Mouse (Mus musculus) MN1 (cell line): ENCODE measurements around the gene Tctex1d4.

ENCODE experiments used
- DNase-seq: peaks from one replicate; pipeline ENCODE4 v3.0.0-alpha.2; 2016; ENCODE audit warnings: low spot score

Tctex1d4 gene

GRCm38 (mm10) chr4:117126675-117127290 is at the start of gene Tctex1d4:
Gene Tctex1d4, plus strand, starts transcription at chr4:117126794.
- DNase-seq, result no peak

- no peak for DNase-seq
Observed at GRCm38 (mm10) chr4:117087948-117088640, 38.5 kb upstream of the Tctex1d4 start.

GRCm38 (mm10) chr4:117090586-117090985 is 36.0 kb upstream of the Tctex1d4 start:
- no peak for DNase-seq

GRCm38 (mm10) chr4:117094626-117095361 is 31.8 kb upstream of the Tctex1d4 start:
- DNase-seq, result no peak

DNA sequence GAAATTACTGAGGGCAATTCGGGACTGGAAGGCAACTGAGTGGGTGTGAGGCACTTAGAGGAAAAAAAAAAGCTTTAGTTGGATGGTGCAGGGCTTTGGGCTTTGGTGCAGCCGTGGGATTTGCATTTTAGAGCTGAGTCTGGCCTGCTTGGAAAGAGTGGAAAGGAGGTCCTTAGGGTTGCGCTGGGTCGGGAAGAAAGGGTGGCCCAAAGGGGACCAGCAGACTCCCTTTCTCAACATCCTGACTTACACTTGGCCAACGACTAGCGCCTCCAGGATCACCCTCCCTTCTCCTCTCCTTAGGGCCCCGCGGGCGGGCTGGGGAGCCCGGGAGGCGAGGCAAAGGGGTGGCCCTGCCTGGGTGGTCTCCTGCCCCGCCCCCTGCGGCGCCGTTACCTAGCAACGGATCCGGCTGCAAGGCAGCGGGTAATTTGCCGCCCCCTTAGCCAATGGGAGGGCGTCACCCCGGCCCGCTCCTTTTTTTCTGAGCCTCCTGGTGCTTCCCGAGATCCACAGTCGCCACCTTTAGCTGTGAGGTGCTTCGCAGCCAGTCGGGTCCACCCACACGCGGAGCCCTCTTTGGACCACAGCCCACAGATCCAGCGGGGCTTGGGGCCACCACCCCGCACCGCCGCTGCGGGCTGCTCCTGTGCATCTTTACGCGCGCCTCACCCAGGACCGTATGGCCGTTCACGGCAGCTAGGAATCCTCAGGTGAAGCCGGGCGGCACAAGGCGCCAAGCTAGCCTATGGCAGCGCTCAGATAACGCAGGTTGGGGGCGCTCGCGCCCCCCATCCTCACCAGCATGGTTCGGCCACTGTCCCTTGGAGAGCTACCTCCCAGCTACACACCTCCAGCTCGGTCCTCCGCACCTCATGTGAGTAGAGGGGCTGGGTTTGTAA is 30.8 kb upstream of the Tctex1d4 start, which contains the start of gene Ptch2:
Gene Ptch2 (plus strand): TSS at position 525 of the 902 bp plus-strand sequence.
- peak; percentile 54 for DNase-seq

GRCm38 (mm10) chr4:117096666-117097065 is 29.9 kb upstream of the Tctex1d4 start:
- DNase-seq, result peak; percentile 29

DNA sequence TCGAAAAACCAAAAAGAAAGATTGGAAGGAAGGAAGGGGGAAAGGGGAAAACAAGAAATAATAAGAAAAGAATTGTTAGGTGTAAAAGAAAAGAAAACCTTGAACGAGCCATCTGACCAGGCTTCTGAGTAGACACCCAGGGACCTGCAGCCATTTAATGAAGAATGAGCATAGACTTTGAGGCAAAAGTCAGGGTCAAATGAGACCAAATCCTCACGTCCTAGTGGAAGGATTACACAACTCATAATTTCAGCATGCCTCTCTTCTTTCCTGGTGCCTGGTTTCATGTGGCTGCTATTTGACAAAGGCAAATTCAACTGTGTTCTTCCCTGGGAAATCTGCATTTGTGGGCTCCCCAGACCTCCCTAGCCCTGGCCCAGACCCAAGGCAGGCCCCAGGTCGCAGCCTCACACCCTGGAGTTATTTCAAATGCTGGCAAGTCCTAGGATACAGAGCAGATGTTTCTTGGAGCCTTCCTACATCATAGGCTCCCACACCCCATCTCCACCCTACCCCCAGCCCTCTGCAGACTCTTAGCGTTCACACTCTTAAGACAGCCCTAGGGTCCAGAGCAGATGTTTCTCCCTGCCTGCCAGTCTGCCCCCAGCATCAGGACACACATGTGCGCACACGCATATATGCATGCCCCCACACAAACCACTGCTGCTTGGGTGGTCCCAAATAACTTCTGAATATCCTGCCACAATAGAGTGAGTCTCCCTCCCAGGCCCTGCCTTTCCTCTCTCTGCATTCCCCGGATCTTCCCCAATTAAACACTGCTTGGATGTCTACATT is 28.4 kb upstream of the Tctex1d4 start:
- no peak for DNase-seq

- DNase-seq, result no peak
Observed at GRCm38 (mm10) chr4:117098764-117099036, 27.9 kb upstream of the Tctex1d4 start.

- DNase-seq, result no peak
Observed at GRCm38 (mm10) chr4:117100036-117100435, 26.6 kb upstream of the Tctex1d4 start.

GRCm38 (mm10) chr4:117101218-117101617 is 25.4 kb upstream of the Tctex1d4 start:
- DNase-seq, result peak; percentile 18

DNA sequence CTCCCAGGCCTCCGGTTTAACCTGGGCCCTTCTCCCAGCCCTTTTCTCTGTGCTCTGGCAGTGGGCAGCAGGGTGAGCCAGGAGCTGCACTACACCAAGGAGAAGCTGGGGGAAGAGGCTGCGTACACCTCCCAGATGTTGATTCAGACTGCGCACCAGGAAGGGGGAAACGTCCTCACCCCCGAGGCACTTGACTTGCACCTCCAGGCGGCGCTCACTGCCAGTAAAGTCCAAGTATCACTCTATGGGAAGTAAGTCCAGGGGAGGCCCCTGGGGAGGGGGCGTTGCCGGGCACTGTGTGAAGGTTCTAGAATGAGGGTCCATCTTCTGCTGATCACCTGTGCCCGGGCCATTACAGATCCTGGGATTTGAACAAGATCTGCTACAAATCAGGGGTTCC is 21.9 kb upstream of the Tctex1d4 start:
- no peak for DNase-seq

GRCm38 (mm10) chr4:117105127-117105526 is 21.5 kb upstream of the Tctex1d4 start:
- no peak for DNase-seq

DNA sequence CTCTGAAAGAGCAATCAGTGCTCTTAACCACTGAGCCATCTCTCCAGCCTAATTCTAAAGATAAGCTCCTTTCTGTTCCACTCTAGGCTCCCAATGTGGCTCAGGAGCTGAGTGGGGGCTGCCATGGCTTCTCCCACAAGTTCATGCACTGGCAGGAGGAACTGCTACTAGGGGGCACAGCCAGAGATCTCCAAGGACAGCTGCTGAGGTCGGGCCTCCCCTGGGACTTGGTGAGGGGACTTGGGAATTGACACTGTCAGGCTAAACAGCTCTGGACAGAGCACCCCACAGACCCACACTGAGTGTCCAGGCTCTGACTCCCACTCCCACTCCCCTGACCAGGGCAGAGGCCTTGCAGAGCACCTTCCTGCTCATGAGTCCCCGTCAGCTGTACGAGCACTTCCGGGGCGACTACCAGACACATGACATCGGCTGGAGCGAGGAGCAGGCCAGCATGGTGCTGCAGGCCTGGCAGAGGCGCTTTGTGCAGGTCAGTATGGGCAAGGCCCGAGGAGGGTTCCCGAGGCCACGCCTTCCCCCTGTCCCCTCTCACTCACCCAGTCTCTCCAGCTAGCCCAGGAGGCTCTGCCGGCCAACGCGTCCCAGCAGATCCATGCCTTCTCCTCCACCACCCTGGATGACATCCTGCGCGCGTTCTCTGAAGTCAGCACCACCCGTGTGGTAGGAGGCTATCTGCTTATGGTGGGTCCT is 18.6 kb upstream of the Tctex1d4 start:
- DNase-seq, result no peak

GRCm38 (mm10) chr4:117108524-117108849 is 18.1 kb upstream of the Tctex1d4 start:
- no peak for DNase-seq

DNA sequence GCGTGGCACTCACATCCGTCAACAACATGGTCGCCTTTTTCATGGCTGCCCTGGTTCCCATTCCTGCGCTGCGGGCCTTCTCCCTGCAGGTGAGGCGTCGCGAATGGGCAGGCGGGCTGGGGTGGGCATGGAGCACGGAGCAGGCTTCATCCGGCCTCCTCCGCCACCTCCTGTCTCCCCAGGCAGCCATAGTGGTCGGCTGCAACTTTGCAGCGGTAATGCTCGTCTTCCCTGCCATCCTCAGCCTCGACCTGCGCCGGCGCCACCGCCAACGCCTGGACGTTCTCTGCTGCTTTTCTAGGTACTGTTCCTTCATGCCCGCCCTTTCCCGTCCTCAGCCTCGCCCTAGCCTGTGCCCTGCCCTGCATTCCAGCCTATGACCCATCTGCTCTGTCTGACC is 17.3 kb upstream of the Tctex1d4 start:
- DNase-seq, result no peak

DNA sequence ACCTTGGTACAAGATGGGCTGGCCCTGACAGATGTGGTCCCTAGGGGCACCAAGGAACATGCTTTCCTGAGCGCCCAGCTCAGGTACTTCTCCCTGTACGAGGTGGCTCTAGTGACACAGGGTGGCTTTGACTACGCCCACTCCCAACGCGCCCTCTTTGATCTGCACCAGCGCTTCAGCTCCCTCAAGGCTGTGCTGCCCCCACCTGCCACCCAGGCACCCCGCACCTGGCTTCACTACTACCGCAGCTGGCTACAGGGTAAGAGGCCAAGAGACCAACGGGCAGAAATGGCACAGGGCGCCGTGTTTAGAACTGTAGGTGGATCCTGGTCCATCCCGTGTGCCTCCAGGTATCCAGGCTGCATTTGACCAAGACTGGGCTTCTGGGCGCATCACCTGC is 16.3 kb upstream of the Tctex1d4 start:
- DNase-seq, result no peak

DNA sequence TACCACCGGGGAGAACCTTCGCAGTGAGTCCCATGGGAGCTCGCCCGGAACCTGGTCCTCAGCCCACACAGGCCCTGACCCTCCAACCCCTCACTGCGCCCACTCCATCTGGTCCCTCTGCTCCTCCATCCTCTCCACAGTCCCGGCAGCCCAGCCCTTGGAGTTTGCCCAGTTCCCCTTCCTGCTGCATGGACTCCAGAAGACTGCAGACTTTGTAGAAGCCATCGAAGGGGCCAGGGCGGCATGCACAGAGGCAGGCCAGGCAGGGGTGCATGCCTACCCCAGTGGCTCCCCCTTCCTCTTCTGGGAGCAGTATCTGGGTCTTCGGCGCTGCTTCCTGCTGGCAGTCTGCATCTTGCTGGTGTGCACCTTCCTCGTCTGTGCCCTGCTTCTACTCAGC is 15.6 kb upstream of the Tctex1d4 start:
- DNase-seq, result no peak

- no peak for DNase-seq
Observed at GRCm38 (mm10) chr4:117113237-117113636, 13.4 kb upstream of the Tctex1d4 start.

GRCm38 (mm10) chr4:117115592-117115991 is 11.0 kb upstream of the Tctex1d4 start:
- DNase-seq, result no peak

- no peak for DNase-seq
Observed at GRCm38 (mm10) chr4:117117931-117118330, 8.7 kb upstream of the Tctex1d4 start.

DNA sequence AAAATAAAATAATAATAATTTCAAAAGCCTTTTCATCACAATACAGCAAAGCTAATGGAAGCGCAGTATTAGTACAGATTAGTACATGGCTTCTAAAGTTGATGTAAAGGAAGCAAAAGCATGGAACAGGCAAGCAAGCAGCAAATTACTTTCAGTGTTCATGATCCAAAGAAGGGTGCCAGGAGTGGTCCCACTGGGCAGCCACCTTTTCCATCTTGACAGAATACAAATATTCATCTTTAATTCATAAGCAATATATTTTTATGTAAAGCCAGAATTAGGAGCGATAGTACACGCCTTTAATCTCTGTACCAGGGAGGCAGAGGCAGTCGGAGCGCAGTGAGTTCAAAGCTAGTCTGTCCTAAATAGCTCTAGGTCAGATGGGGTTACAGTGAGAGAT is 7.0 kb upstream of the Tctex1d4 start:
- no peak for DNase-seq
